Mouse (Mus musculus) embryonic facial prominence, embryonic 11.5 days (tissue): ENCODE measurements around the gene Lsm4. TPM values are rescaled to one million over a fixed set of nuclear protein-coding genes. Genes with fewer than 3 reads are reported as not detected.

Experiments
- ATAC-seq: fragments of 200-750 bp; cut with Nextera tagmentation; replicated peaks from 2 replicates; pipeline ENCODE4 v1.8.0; 2017; ENCODE audit warnings: low read depth; ENCODE audit not compliant: insufficient number of reproducible peaks, low FRiP score, low TSS enrichment
- DNase-seq: peaks from one replicate; pipeline ENCODE4 v3.0.0-alpha.2; 2015; ENCODE audit warnings: low spot score
- H3K27ac ChIP-seq: fragments of 300-500 bp; sonication (generic); replicated peaks from 2 replicates; pipeline ENCODE4 v1.5.1; 2014; ENCODE audit warnings: mild to moderate bottlenecking, low read depth, low read length, control low read depth
- H3K27me3 ChIP-seq: fragments of 300-500 bp; sonication (generic); 2 replicates; pipeline ENCODE4 v1.6.1; 2014; ENCODE audit warnings: mild to moderate bottlenecking, low read length, moderate library complexity, mixed read lengths; ENCODE audit not compliant: control insufficient read depth, insufficient read depth
- H3K36me3 ChIP-seq: fragments of 300-500 bp; sonication (generic); replicated peaks from 2 replicates; pipeline ENCODE4 v1.6.1; 2014; ENCODE audit warnings: low read depth, mild to moderate bottlenecking, low read length, moderate library complexity, mixed read lengths; ENCODE audit not compliant: control insufficient read depth, insufficient read depth
- H3K4me1 ChIP-seq: fragments of 300-500 bp; sonication (generic); 2 replicates; pipeline ENCODE4 v1.6.1; 2014; ENCODE audit warnings: low read length, mixed read lengths; ENCODE audit not compliant: control insufficient read depth, insufficient read depth
- H3K4me2 ChIP-seq: fragments of 300-500 bp; sonication (generic); 2 replicates; pipeline ENCODE4 v1.6.1; 2014; ENCODE audit warnings: low read depth, mild to moderate bottlenecking, control low read depth, low read length, moderate library complexity
- H3K4me3 ChIP-seq: fragments of 300-500 bp; sonication (generic); 2 replicates; pipeline ENCODE4 v1.5.1; 2014; ENCODE audit warnings: low read depth, low read length, control low read depth
- H3K9ac ChIP-seq: fragments of 300-500 bp; sonication (generic); replicated peaks from 2 replicates; pipeline ENCODE4 v1.6.1; 2014; ENCODE audit warnings: mild to moderate bottlenecking, control low read depth, low read length
- H3K9me3 ChIP-seq: fragments of 300-500 bp; sonication (generic); replicated peaks from 2 replicates; pipeline ENCODE4 v1.6.1; 2016; ENCODE audit warnings: mild to moderate bottlenecking, low read length, inconsistent platforms, mixed read lengths; ENCODE audit not compliant: control insufficient read depth
- WGBS: fragments of 180-500 bp; shearing (Covaris S2); extraction: QIAGEN DNeasy Blood & Tissue Kit; methylation state at CpG from one replicate; pipeline ENCODE4 v1.1.7; 2014; 5-methylcytosine and 5-hydroxymethylcytosine counted together
- polyA plus RNA-seq: library from polyadenylated mRNA; unstranded; fragments of >200 nt; fragmentation: Nextera tagmentation; extraction: Ambion mirVana; gene quantifications from 2 replicates; pipeline ENCODE4 v1.2.1, GENCODE M21; 2014

Lsm4 gene
- polyA plus RNA-seq, 1 experiment from 2014 or later: 334 TPM

DNA sequence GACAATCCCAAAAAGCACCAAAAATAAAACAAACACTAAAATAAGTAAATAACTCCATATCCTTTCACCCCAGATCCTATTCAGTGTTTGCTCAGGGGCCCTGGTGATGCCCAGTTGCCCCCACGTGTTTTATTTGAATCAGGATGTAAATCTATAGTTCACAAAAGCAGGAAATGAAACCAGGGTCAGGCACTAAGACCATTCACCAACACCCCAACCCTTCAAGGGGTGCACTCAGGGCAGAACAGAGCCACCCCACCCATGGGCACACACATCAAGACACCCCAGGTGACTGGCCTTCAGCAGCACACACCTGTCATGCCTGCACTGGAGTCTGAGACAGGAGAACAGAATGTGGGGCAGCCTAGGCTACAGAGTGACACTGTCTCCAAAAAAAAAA is 18.9 kb upstream of the Lsm4 start:
- Histone ChIP-seq H3K4me2 (no peak overlapping the region), H3K9ac (no peak overlapping the region), H3K4me1 (no peaks in the 10 kb centered on the region), H3K27me3 (no peaks in the 10 kb centered on the region), H3K9me3 (no peaks in the 10 kb centered on the region), H3K36me3 (no peaks in the 10 kb centered on the region; the same call in 1 of the 2 replicates), H3K4me3 (no peak overlapping the region), H3K27ac (no peak overlapping the region)
- ATAC-seq (no peak), DNase-seq (no peak)
- WGBS: 45% methylated on average over 1 of the region's 1 CpGs

DNA sequence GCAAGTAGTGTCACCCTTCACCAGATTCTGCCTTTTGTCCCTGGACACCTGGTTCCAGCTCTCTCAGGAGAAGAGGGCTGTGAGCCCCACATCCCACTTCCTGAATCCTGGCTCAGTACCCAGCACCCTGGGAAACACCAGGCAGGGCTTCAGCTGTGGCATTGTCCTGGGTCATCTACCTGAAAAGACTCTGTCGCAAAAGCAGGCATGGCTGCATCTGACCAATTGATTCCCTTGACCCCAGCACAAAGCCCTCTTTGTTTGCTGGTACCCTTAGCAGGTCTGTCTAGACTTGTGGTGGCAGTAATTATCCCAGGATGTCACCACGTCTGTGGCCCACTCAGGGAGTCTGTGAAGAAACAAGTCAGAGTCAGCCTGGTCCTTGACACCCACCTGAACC is 17.6 kb upstream of the Lsm4 start:
- Histone ChIP-seq H3K9me3 (no peaks in the 10 kb centered on the region), H3K4me1 (no peaks in the 10 kb centered on the region), H3K27me3 (no peaks in the 10 kb centered on the region), H3K4me3 (no peak overlapping the region), H3K9ac (peak overlapping the region; percentile 11; the same call in 1 of the 2 replicates), H3K27ac (peak overlapping the region; percentile 41; the same call in 1 of the 2 replicates), H3K36me3 (no peaks in the 10 kb centered on the region; the same call in 1 of the 2 replicates), H3K4me2 (no peak overlapping the region)
- DNase-seq: no peak
- 13% methylated on average over 2 of the region's 2 CpGs for WGBS
- ATAC-seq: no peak

GRCm38 (mm10) chr8:70656193-70656790 is 16.8 kb upstream of the Lsm4 start:
- no peak for DNase-seq
- no peak for ATAC-seq
- 58% methylated on average over 13 of the region's 13 CpGs for WGBS
- Histone ChIP-seq H3K4me3 (no peak overlapping the region), H3K4me2 (no peak overlapping the region), H3K9ac (no peak overlapping the region; the same call in 1 of the 2 replicates), H3K4me1 (no peaks in the 10 kb centered on the region), H3K27ac (peak overlapping the region; percentile 54), H3K27me3 (no peaks in the 10 kb centered on the region), H3K9me3 (no peaks in the 10 kb centered on the region), H3K36me3 (no peaks in the 10 kb centered on the region)

GRCm38 (mm10) chr8:70657214-70657613 is 15.8 kb upstream of the Lsm4 start:
- no peak for DNase-seq
- no peaks in the 10 kb centered on the region for H3K9me3 ChIP-seq
- no peaks in the 10 kb centered on the region for H3K36me3 ChIP-seq
- H3K4me1 ChIP-seq: no peaks in the 10 kb centered on the region
- no peak overlapping the region for H3K4me3 ChIP-seq
- peak overlapping the region; percentile 54; the same call in 1 of the 2 replicates for H3K27ac ChIP-seq
- no peak overlapping the region for H3K9ac ChIP-seq
- no peak overlapping the region for H3K4me2 ChIP-seq
- ATAC-seq: no peak
- no peaks in the 10 kb centered on the region for H3K27me3 ChIP-seq
- WGBS: 91% methylated on average over 3 of the region's 3 CpGs

DNA sequence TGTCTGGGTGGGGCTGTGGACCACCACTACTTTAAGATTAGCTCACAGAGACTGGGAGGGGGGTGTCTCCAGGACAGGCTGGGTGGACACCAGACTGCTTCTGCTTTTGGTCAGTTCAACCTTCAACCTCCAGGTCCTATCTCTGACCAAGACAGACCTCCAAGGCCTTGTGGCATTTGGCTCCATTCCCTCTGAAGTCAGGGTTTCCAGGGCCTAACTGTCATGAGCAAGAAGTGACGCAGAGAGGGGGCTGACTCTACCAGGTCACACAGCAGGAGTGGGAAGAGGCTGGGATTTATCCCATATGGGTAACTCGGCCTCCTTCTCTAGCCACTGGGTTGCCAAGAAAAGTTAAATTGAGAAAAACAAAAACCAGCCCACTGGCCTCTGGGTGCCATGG is 15.3 kb upstream of the Lsm4 start:
- WGBS: 73% methylated on average over 2 of the region's 2 CpGs
- DNase-seq: no peak
- H3K4me1 ChIP-seq: no peaks in the 10 kb centered on the region

DNA sequence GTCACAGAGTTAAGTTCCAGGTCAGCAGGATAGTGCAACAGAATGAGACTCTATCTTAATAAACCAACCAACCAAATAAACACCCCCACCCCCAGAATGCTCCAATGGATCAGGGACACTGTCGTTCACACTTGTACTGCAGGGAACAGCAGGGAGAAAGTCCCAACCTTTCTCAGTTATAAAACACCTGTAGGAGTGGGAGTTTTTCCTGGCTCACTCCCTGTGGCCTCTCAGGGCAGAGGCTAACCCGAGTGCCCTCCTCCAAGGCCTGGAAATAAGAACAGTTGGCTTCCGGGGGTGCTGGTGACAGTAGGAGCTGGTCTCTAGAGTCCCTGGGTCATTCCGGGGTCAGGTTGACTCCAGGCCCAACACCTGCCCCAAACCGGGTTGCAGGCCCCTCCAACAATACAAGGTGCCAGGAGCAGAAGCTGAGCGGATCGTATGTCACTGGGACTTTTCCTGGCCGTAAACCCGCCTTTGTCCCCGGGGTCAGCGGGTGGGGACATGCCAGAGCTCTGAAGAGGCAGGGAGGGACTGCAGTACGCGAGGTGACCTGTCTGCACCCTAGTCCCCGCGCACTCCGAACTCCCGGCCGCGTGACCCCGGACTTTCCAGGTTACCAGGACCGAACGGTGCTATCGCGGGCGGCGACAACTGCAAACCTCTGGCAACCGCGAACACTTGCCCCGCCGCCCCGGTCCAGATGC is 14.0 kb upstream of the Lsm4 start:
- Histone ChIP-seq H3K27ac (peak overlapping the region; percentile 56; the same call in 1 of the 2 replicates), H3K4me3 (peak overlapping the region; percentile 76), H3K4me2 (peak overlapping the region; percentile 70), H3K27me3 (no peaks in the 10 kb centered on the region), H3K4me1 (no peaks in the 10 kb centered on the region), H3K9me3 (no peaks in the 10 kb centered on the region), H3K9ac (peak overlapping the region; percentile 85), H3K36me3 (no peaks in the 10 kb centered on the region)
- no peak for DNase-seq
- 2% methylated on average over 31 of the region's 31 CpGs for WGBS
- ATAC-seq: peak; percentile 31

More for the DNA sequence above, 15.3 kb upstream of the Lsm4 start:
- no peaks in the 10 kb centered on the region for H3K27me3 ChIP-seq
- H3K27ac ChIP-seq: no peak overlapping the region
- H3K4me3 ChIP-seq: no peak overlapping the region
- no peaks in the 10 kb centered on the region for H3K36me3 ChIP-seq
- no peak for ATAC-seq
- H3K9me3 ChIP-seq: no peaks in the 10 kb centered on the region
- H3K9ac ChIP-seq: no peak overlapping the region
- no peak overlapping the region; the same call in 1 of the 2 replicates for H3K4me2 ChIP-seq

DNA sequence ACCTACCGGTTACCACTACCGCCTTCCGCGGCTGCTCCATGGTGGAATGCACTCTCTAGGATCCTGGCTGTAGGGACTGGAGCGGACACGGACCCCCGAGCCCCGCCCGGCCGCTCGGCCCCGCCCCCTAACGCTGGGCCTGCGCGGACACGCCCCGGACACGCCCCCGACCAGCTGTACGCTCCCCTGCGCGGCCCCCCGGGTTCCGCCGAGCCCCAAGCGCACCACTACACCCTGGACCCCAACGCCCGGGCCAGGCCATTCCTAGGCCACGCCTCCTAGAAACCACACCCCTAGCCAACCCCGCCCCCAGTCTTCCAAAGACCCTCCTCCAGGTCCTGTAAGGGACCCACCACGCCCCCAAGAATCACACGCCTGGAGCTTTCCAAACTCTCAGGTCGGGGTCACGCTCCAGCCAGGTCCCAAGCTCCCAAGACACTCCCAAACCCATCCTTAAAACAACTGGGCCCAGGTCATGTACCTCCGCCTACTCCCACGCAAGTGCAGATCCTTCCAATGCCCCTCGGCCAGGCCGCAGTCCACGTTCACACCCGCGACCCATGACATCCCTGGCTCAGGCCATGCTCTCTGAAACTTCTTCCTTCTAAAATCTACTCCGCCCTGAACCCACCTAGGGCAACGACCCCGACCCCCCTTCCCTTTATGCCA is 13.3 kb upstream of the Lsm4 start:
- no peaks in the 10 kb centered on the region for H3K27me3 ChIP-seq
- ATAC-seq: peak; percentile 93
- no peaks in the 10 kb centered on the region for H3K36me3 ChIP-seq
- H3K9ac ChIP-seq: peak overlapping the region; percentile 85
- peak; percentile 97 for DNase-seq
- peak overlapping the region; percentile 70 for H3K4me2 ChIP-seq
- peak overlapping the region; percentile 76 for H3K4me3 ChIP-seq
- no peaks in the 10 kb centered on the region for H3K9me3 ChIP-seq
- no peaks in the 10 kb centered on the region for H3K4me1 ChIP-seq
- WGBS: 0% methylated on average over 40 of the region's 44 CpGs
- peak overlapping the region; percentile 56; the same call in 1 of the 2 replicates for H3K27ac ChIP-seq
